Mouse (Mus musculus) liver, adult 2 months (tissue): Measurements from ENCODE around the gene Sycp3. TPM values are rescaled to one million over a fixed set of nuclear protein-coding genes. Genes with fewer than 3 reads are reported as not detected.
"Not testable (repeated sequence)": the region's sequence is repeated elsewhere in the genome, so short reads cannot be mapped to it uniquely, and the experiment has no call there.

Source experiments
- DNase-seq: peaks from one replicate; pipeline ENCODE4 v3.0.0-alpha.2; 2011; ENCODE audit warnings: low read depth, low spot score; ENCODE audit errors: extremely low read depth
- H3K27ac ChIP-seq: fragments of 200-500 bp; replicated peaks from 2 replicates; pipeline ENCODE4 v1.5.1; 2012; ENCODE audit warnings: low read depth, mild to moderate bottlenecking, control low read depth, inconsistent platforms, low read length; ENCODE audit not compliant: insufficient read depth
- H3K27me3 ChIP-seq: fragments of 200-500 bp; 2 replicates; pipeline ENCODE4 v1.6.1; 2012; ENCODE audit warnings: mild to moderate bottlenecking, moderate library complexity, low read length, inconsistent platforms; ENCODE audit not compliant: control insufficient read depth, insufficient read depth
- H3K36me3 ChIP-seq: fragments of 200-500 bp; 2 replicates; pipeline ENCODE4 v1.6.1; 2012; ENCODE audit warnings: low read length, inconsistent platforms; ENCODE audit not compliant: control insufficient read depth, insufficient read depth
- H3K4me1 ChIP-seq: fragments of 200-500 bp; 2 replicates; pipeline ENCODE4 v1.6.1; 2011; ENCODE audit warnings: low read length; ENCODE audit not compliant: control insufficient read depth, insufficient read depth
- H3K4me3 ChIP-seq: fragments of 200-500 bp; 2 replicates; pipeline ENCODE4 v1.5.1; 2011; ENCODE audit warnings: low read depth, mild to moderate bottlenecking, control low read depth, low read length, moderate library complexity; ENCODE audit not compliant: insufficient read depth
- H3K79me2 ChIP-seq: fragments of 200-500 bp; 2 replicates; pipeline ENCODE4 v1.6.1; 2012; ENCODE audit warnings: inconsistent platforms, mild to moderate bottlenecking, low read length, moderate library complexity; ENCODE audit not compliant: control insufficient read depth, insufficient read depth
- H3K9ac ChIP-seq: fragments of 200-500 bp; 2 replicates; pipeline ENCODE4 v1.6.1; 2012; ENCODE audit warnings: low read depth, mild to moderate bottlenecking, control low read depth, inconsistent platforms, low read length
- CTCF ChIP-seq: fragments of 200-500 bp; IDR thresholded peaks from 2 replicates; pipeline ENCODE4 v1.5.1; 2011; ENCODE audit warnings: low read depth, low read length, control low read depth
- POLR2A ChIP-seq: fragments of 200-500 bp; IDR thresholded peaks from 2 replicates; pipeline ENCODE4 v1.6.1; 2011; ENCODE audit warnings: low read length, control low read depth; ENCODE audit not compliant: insufficient read depth; ENCODE audit errors: extremely low read depth
- WGBS: fragments of 180-500 bp; shearing (Covaris S2); methylation state at CpG from one replicate; pipeline ENCODE4 v1.1.7; 2018; 5-methylcytosine and 5-hydroxymethylcytosine counted together
- polyA plus RNA-seq: library from polyadenylated mRNA; depleted of rRNA; stranded (reverse); fragments of >200 nt; gene quantifications from 2 replicates; pipeline ENCODE4 v1.2.3, GENCODE M21; 2012
- total RNA-seq: library from RNA; depleted of rRNA; stranded (reverse); fragments of >200 nt; gene quantifications from 2 replicates; pipeline ENCODE4 v1.2.3, GENCODE M21; 2014

The Sycp3 gene
- total and polyA plus RNA-seq, 2 experiments, result not detected

DNA sequence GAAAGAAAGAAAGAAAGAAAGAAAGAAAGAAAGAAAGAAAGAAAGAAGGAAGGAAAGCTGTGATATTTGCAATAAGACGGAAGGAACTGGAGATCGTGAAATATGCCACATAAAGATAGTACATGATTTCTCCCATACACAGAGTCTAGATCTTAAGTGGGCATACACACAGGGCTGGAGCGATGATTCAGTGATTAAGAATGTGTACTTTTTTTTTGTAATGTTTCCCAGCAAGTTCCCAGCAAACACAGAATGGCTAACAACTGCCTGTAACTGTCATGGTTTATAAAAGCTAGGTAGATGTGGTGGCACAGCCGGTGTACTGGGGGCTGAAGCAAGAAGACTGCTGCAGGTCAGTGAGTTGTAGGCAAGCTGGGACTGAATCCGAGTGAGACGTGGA lies 7.4 kb upstream of the Sycp3 start:
- H3K79me2 ChIP-seq, result no peaks in the 10 kb centered on the region
- H3K27me3 ChIP-seq, result no peaks in the 10 kb centered on the region
- 88% methylated on average over 6 of the region's 6 CpGs for WGBS
- no peak overlapping the region for H3K9ac ChIP-seq
- no peaks in the 10 kb centered on the region for H3K36me3 ChIP-seq
- H3K27ac ChIP-seq, result no peak overlapping the region
- H3K4me1 ChIP-seq, result no peaks in the 10 kb centered on the region; the same call in 1 of the 2 replicates
- H3K4me3 ChIP-seq, result no peak overlapping the region
- no peak for DNase-seq
- no peak for TF ChIP-seq POLR2A
- TF ChIP-seq CTCF, result no peak

- WGBS, result 43% methylated on average over 6 of the region's 6 CpGs
- no peaks in the 10 kb centered on the region for H3K79me2 ChIP-seq
- no peak overlapping the region for H3K9ac ChIP-seq
- TF ChIP-seq POLR2A (no peak), CTCF (no peak)
- no peak overlapping the region for H3K27ac ChIP-seq
- H3K36me3 ChIP-seq, result no peaks in the 10 kb centered on the region
- no peaks in the 10 kb centered on the region for H3K4me1 ChIP-seq
- no peak overlapping the region for H3K4me3 ChIP-seq
- H3K27me3 ChIP-seq, result no peaks in the 10 kb centered on the region
- DNase-seq, result no peak
These were observed 1.6 kb upstream of the Sycp3 start for GRCm38 (mm10) chr10:88457816-88458215.

DNA sequence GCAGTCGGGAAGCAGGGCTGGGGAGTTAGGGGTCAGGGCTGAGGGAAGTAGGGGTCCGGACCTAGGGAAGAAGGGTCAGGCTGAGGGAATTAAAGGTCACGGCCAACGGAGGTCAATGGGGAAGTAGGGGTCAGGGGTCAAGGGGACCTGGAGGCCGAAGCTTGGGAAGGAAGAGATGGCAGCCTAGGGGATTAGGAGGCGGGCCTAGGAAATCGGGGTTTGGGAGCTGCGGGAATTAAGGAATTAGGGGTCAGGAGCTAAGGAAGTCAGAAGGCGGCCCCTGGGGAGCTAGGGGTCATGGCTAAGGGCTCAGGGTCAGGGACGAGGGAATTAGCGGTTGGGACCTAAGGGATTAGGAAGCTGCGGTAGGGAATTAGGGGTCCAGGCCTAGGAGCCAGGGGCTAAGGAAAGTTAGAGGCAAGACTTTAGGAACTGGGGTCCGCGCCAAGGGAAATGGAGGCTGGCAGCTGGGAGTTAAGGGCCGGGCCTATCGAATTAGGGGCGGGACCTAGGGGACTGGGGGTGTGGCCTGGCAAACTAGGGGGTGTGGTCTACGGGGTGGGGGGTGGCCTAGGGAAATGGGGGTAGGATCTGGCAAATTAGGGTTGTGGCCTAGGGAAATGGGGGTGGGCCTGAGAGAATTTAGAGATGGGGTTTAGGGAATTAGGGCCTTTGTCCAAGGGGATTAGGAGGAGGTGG lies 902 bp downstream of the Sycp3 start:
- peaks cover 3% of the 10 kb centered on the region for H3K36me3 ChIP-seq
- DNase-seq, result no peak
- 79% methylated on average over 18 of the region's 18 CpGs for WGBS
- no peak overlapping the region for H3K27ac ChIP-seq
- TF ChIP-seq POLR2A (no peak), CTCF (no peak)
- H3K9ac ChIP-seq, result no peak overlapping the region
- H3K4me3 ChIP-seq, result no peak overlapping the region
- H3K27me3 ChIP-seq, result no peaks in the 10 kb centered on the region
- no peaks in the 10 kb centered on the region for H3K4me1 ChIP-seq
- H3K79me2 ChIP-seq, result no peaks in the 10 kb centered on the region

GRCm38 (mm10) chr10:88482866-88483265 lies 23.5 kb downstream of the Sycp3 start:
- DNase-seq, H3K27me3 ChIP-seq, H3K9ac ChIP-seq, H3K27ac ChIP-seq, H3K79me2 ChIP-seq, H3K4me3 ChIP-seq, H3K4me1 ChIP-seq: not testable (repeated sequence)
- WGBS, result 95% methylated on average over 10 of the region's 10 CpGs
- H3K36me3 ChIP-seq, result peaks cover 21% of the 10 kb centered on the region

GRCm38 (mm10) chr10:88488629-88489028 lies 29.3 kb downstream of the Sycp3 start:
- no peak overlapping the region for H3K27ac ChIP-seq
- H3K9ac ChIP-seq, result no peak overlapping the region
- no peak for DNase-seq
- TF ChIP-seq CTCF (no peak), POLR2A (no peak)
- no peaks in the 10 kb centered on the region for H3K27me3 ChIP-seq
- H3K36me3 ChIP-seq, result peaks cover 27% of the 10 kb centered on the region
- H3K4me1 ChIP-seq, result peaks cover 2% of the 10 kb centered on the region; the same call in 1 of the 2 replicates
- H3K79me2 ChIP-seq, result peaks cover 9% of the 10 kb centered on the region; the same call in 1 of the 2 replicates
- 94% methylated on average over 5 of the region's 5 CpGs for WGBS
- no peak overlapping the region for H3K4me3 ChIP-seq

DNA sequence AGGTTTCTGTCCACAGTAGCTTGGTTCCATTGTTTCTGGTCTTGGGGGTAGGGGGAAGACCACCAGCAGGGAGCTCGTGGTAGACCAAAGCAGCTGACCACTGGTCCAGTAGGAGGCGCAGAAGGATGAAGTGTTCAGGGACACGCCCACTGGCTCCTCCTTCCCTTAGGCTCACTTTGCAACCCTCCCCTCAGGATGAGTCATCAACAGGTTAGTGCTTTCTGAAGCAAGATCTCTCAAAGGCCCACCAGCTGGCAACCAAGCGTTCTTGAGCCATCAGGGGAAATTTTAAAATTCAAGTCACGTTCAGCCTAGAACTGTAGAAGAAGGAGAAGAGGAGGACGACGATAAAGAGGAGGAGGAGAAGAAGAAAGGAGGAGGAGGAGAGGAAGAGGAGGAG lies 32.3 kb downstream of the Sycp3 start:
- 80% methylated on average over 7 of the region's 7 CpGs for WGBS
- no peak overlapping the region for H3K27ac ChIP-seq
- TF ChIP-seq CTCF, result no peak
- no peak for TF ChIP-seq POLR2A

More for the DNA sequence above, 32.3 kb downstream of the Sycp3 start:
- H3K4me3 ChIP-seq, result no peak overlapping the region
- H3K79me2 ChIP-seq, result peaks cover 22% of the 10 kb centered on the region
- H3K4me1 ChIP-seq, result no peaks in the 10 kb centered on the region; the same call in none of the 2 replicates
- H3K9ac ChIP-seq, result no peak overlapping the region
- H3K27me3 ChIP-seq, result no peaks in the 10 kb centered on the region
- DNase-seq, result no peak
- peaks cover 24% of the 10 kb centered on the region for H3K36me3 ChIP-seq
